24 mouse cellular contexts compared by ENCODE assay signal in the genomic region with DNA sequence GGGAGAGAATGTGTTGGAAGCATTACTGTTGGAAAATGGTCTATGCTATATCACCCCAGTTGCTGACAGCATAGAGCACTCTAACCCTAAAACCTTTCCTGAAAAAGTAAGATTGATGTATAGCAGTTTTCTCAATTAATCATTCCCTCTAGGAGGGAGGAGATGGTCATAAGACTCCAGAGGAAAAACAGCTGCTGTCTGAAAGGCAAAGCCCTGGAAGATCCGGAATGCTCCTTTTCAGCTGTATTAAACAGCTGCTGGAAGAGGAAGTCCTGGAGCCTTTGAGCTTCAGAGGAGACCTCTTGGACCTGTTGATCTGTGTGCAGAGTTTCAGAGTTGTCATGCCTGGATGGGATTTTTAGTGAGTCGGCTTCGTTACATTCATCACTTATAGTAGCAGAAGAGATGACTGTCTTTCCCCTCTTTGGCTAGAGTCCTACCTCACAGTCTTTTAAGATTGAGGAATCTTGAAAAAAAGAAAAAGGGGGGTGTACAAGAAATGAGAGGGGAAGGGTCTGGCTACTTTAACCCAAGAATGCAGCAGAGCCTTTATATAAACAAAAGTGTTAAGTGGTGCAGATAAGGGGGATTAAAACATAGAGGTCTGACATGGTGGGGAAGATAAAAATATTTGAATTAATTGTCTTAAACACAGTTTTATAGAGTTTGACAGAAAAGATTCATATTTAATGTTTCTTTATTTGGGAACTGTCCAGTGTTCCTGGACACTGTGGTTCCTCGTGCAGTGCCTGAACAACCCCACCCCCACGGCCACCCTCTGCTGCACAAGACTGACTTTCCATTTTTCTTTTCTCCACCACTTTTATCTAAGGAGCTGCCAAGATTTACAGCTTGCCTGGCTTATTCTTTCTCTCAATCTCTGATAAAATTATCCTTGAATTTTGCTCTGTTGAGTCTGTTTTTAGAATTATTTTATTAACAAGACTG.
A peak's percentile ranks its signal among the peaks of the same experiment; 100 is the strongest.
DNase-seq lines count a peak whose midpoint lies in the region; ATAC-seq lines count a peak whose summit lies in the region.
"Had no signal": no experiment of that assay in that cellular context is flagged by ENCODE, and none has a peak within 500 bp of the region (broad histone marks: within the 10 kb centered on the region; RNA-seq: fewer than 3 reads in every experiment).

No protein-coding gene starts in this region.

- peaks cover 14% of the 10 kb centered on the region for H3K4me1 ChIP-seq in kidney, embryonic 15.5 days
- no peaks in the 10 kb centered on the region for H3K4me1 ChIP-seq in forebrain, embryonic 10.5 days
- H3K4me1 ChIP-seq: embryonic facial prominence, embryonic 13.5 days; heart, embryonic 12.5 days had no signal

- H3K9ac ChIP-seq in kidney, embryonic 15.5 days: no peak overlapping the region
- H3K9ac ChIP-seq: embryonic facial prominence, embryonic 13.5 days; forebrain, postnatal 0 days; heart, embryonic 12.5 days had no signal

- H3K9me3 ChIP-seq in kidney, embryonic 15.5 days (replicated peaks): no peaks in the 10 kb centered on the region
- no peaks in the 10 kb centered on the region for H3K9me3 ChIP-seq in forebrain, embryonic 10.5 days
- H3K9me3 ChIP-seq: embryonic facial prominence, embryonic 13.5 days; G1E; heart, embryonic 12.5 days; midbrain, embryonic 10.5 days had no signal

- peak overlapping the region; percentile 25; the same call in 1 of the 2 replicates for H3K4me2 ChIP-seq in kidney, embryonic 15.5 days
- H3K4me2 ChIP-seq: embryonic facial prominence, embryonic 13.5 days; heart, embryonic 12.5 days; liver, embryonic 11.5 days had no signal

- no peaks in the 10 kb centered on the region for H3K36me3 ChIP-seq in kidney, embryonic 15.5 days
- no peaks in the 10 kb centered on the region for H3K36me3 ChIP-seq in forebrain, embryonic 10.5 days (replicated peaks)
- H3K36me3 ChIP-seq: embryonic facial prominence, embryonic 13.5 days; G1E; heart, embryonic 12.5 days; midbrain, embryonic 10.5 days had no signal

- H3K4me3 ChIP-seq in kidney, embryonic 15.5 days (replicated peaks): no peak overlapping the region
- no peak overlapping the region for H3K4me3 ChIP-seq in forebrain, embryonic 10.5 days
- H3K4me3 ChIP-seq: embryonic facial prominence, embryonic 13.5 days; heart, embryonic 12.5 days; midbrain, embryonic 10.5 days had no signal

- peak overlapping the region; percentile 45; the same call in 1 of the 2 replicates for H3K27ac ChIP-seq in kidney, embryonic 15.5 days
- no peak overlapping the region for H3K27ac ChIP-seq in forebrain, embryonic 10.5 days
- H3K27ac ChIP-seq: embryonic facial prominence, embryonic 13.5 days; midbrain, embryonic 10.5 days had no signal

- WGBS in kidney, embryonic 15.5 days: 13% methylated on average over 5 of the region's 5 CpGs
- WGBS in forebrain, embryonic 10.5 days: 86% methylated on average over 5 of the region's 5 CpGs

- peak; percentile 17 for DNase-seq in embryo, embryonic 11 days
- no peak for DNase-seq in embryo, embryonic 10 days (ENCODE audit: low spot score)
- DNase-seq in kidney, postnatal 25 days: no peak
- peak; percentile 33 for DNase-seq in right cerebral cortex, adult 18-20 months
- DNase-seq in right cerebral cortex, postnatal 14 days: no peak
- DNase-seq in forebrain, embryonic 10.5 days (ENCODE audit: extremely low spot score, low spot score): no peak
- DNase-seq in adrenal gland, postnatal 14 days: no peak
- DNase-seq: adrenal gland, postnatal 25 days; cerebellum, adult 18-20 months; cerebellum, postnatal 25 days; forebrain, postnatal 0 days; heart, postnatal 36 days; lung, adult 18-20 months; lung, postnatal 36 days; retina, postnatal 1 day; thymus, postnatal 36 days had no signal

- ATAC-seq in kidney, embryonic 15.5 days (replicated peaks; ENCODE audit: low FRiP score): peak; percentile 95
- ATAC-seq: activated CD4-positive, CD25-positive, alpha-beta regulatory T cell, adult 4 months; forebrain, postnatal 0 days; hindbrain, embryonic 16.5 days had no signal

- H3K27me3 ChIP-seq in kidney, embryonic 15.5 days: no peaks in the 10 kb centered on the region
- no peaks in the 10 kb centered on the region for H3K27me3 ChIP-seq in forebrain, embryonic 10.5 days (ENCODE audit: poor library complexity, severe bottlenecking)
- H3K27me3 ChIP-seq: embryonic facial prominence, embryonic 13.5 days; heart, embryonic 12.5 days had no signal

Comparison
In these comparisons a context has a peak if more than half of its experiments do, and no peak if none do; other contexts are left out.
1. DNase-seq: peak in embryo, embryonic 11 days (single experiment) and right cerebral cortex, adult 18-20 months (single experiment); none in embryo, embryonic 10 days (single experiment), kidney, postnatal 25 days (0 of 2), right cerebral cortex, postnatal 14 days (single experiment), forebrain, embryonic 10.5 days (single experiment) and adrenal gland, postnatal 14 days (single experiment).